ENCODE assay signal across 21 mouse cellular contexts in genomic region chr2:105514881-105515280, GRCm38 (mm10).
DNase-seq lines count a peak whose midpoint lies in the region; ATAC-seq lines count a peak whose summit lies in the region.
"Had no signal": no experiment of that assay in that cellular context is flagged by ENCODE, and none has a peak within 500 bp of the region (broad histone marks: within the 10 kb centered on the region; RNA-seq: fewer than 3 reads in every experiment).

No protein-coding gene starts in this region.

- H3K9ac ChIP-seq in embryonic facial prominence, embryonic 14.5 days (ENCODE audit: low read depth, low read length) = no peak overlapping the region
- no peak overlapping the region for H3K9ac ChIP-seq in hindbrain, embryonic 14.5 days
- H3K9ac ChIP-seq: embryonic facial prominence, embryonic 15.5 days; forebrain, postnatal 0 days; intestine, embryonic 15.5 days; liver, embryonic 15.5 days had no signal

- no peaks in the 10 kb centered on the region for H3K36me3 ChIP-seq in embryonic facial prominence, embryonic 14.5 days (ENCODE audit: control insufficient read depth, insufficient read depth, low read length)
- no peaks in the 10 kb centered on the region for H3K36me3 ChIP-seq in embryonic facial prominence, embryonic 10.5 days (replicated peaks)
- H3K36me3 ChIP-seq in hindbrain, embryonic 14.5 days (replicated peaks; ENCODE audit: control insufficient read depth, insufficient read depth) = no peaks in the 10 kb centered on the region
- H3K36me3 ChIP-seq: embryonic facial prominence, embryonic 15.5 days; intestine, embryonic 15.5 days; liver, embryonic 15.5 days had no signal

- H3K4me2 ChIP-seq in embryonic facial prominence, embryonic 14.5 days (ENCODE audit: low read depth, low read length) = no peak overlapping the region
- H3K4me2 ChIP-seq in hindbrain, embryonic 14.5 days (replicated peaks) = no peak overlapping the region
- H3K4me2 ChIP-seq: embryonic facial prominence, embryonic 15.5 days; intestine, embryonic 15.5 days; liver, embryonic 15.5 days; midbrain, embryonic 11.5 days had no signal

- peak; percentile 22 for DNase-seq in embryonic facial prominence, embryonic 14.5 days (ENCODE audit: low spot score)
- DNase-seq in embryonic facial prominence, embryonic 10.5 days (ENCODE audit: low spot score) = no peak
- peak; percentile 18 for DNase-seq in kidney, postnatal 10 days
- DNase-seq in kidney, adult 9 months = no peak
- peak; percentile 38 to 50 for DNase-seq in cerebellum, adult 18-20 months
- peak; percentile 38 for DNase-seq in hindbrain, embryonic 14.5 days (ENCODE audit: low spot score)
- no peak for DNase-seq in yolk sac, embryonic 10.5 days (ENCODE audit: low spot score)
- DNase-seq in spleen, adult 18-20 months = no peak
- DNase-seq: adrenal gland, postnatal 36 days; gastrocnemius, adult 2 months; heart, adult 2 months; kidney, postnatal 14 days; layer of hippocampus, adult 9-11 months; lung, postnatal 10 days; right cerebral cortex, postnatal 14 days had no signal

- ATAC-seq in embryonic facial prominence, embryonic 14.5 days (ENCODE audit: low read depth) = no peak
- 0 out of 2 replicates have a peak, but pooled peaks have one; percentile 41 for ATAC-seq in hindbrain, embryonic 14.5 days (ENCODE audit: low FRiP score)
- ATAC-seq: activated CD4-positive, CD25-positive, alpha-beta regulatory T cell, adult 4 months; forebrain, postnatal 0 days; intestine, embryonic 15.5 days had no signal

- WGBS in embryonic facial prominence, embryonic 14.5 days = 84% methylated on average over 3 of the region's 3 CpGs
- 88% methylated on average over 3 of the region's 3 CpGs for WGBS in embryonic facial prominence, embryonic 10.5 days
- WGBS in hindbrain, embryonic 14.5 days = 36% methylated on average over 3 of the region's 3 CpGs

- H3K4me3 ChIP-seq in embryonic facial prominence, embryonic 14.5 days (ENCODE audit: low read depth, low read length) = no peak overlapping the region
- no peak overlapping the region for H3K4me3 ChIP-seq in embryonic facial prominence, embryonic 10.5 days
- no peak overlapping the region for H3K4me3 ChIP-seq in hindbrain, embryonic 14.5 days (replicated peaks; ENCODE audit: low read length)
- H3K4me3 ChIP-seq: embryonic facial prominence, embryonic 15.5 days; gastrocnemius, adult 2 months; heart, adult 2 months; intestine, embryonic 15.5 days; liver, embryonic 15.5 days had no signal

- no peak overlapping the region for H3K27ac ChIP-seq in embryonic facial prominence, embryonic 14.5 days (replicated peaks; ENCODE audit: low read depth, low read length)
- H3K27ac ChIP-seq in embryonic facial prominence, embryonic 10.5 days (replicated peaks) = no peak overlapping the region
- H3K27ac ChIP-seq in hindbrain, embryonic 14.5 days = no peak overlapping the region
- H3K27ac ChIP-seq: embryonic facial prominence, embryonic 15.5 days; gastrocnemius, adult 2 months; heart, adult 2 months; intestine, embryonic 15.5 days; liver, embryonic 15.5 days had no signal

- no peaks in the 10 kb centered on the region for H3K4me1 ChIP-seq in embryonic facial prominence, embryonic 14.5 days (ENCODE audit: control insufficient read depth, insufficient read depth, low read length)
- H3K4me1 ChIP-seq in embryonic facial prominence, embryonic 10.5 days = peaks cover 18% of the 10 kb centered on the region
- peaks cover 11% of the 10 kb centered on the region for H3K4me1 ChIP-seq in hindbrain, embryonic 14.5 days (replicated peaks; ENCODE audit: control insufficient read depth, insufficient read depth, low read length)
- H3K4me1 ChIP-seq: embryonic facial prominence, embryonic 15.5 days; intestine, embryonic 15.5 days; liver, embryonic 15.5 days had no signal

- H3K27me3 ChIP-seq in embryonic facial prominence, embryonic 14.5 days (replicated peaks; ENCODE audit: control insufficient read depth, insufficient read depth, low read length) = no peaks in the 10 kb centered on the region
- H3K27me3 ChIP-seq in embryonic facial prominence, embryonic 10.5 days (replicated peaks; ENCODE audit: low read depth, poor library complexity, severe bottlenecking) = no peaks in the 10 kb centered on the region
- no peaks in the 10 kb centered on the region for H3K27me3 ChIP-seq in hindbrain, embryonic 14.5 days (ENCODE audit: control insufficient read depth, insufficient read depth, low read length)
- H3K27me3 ChIP-seq: embryonic facial prominence, embryonic 15.5 days; intestine, embryonic 15.5 days; liver, embryonic 15.5 days had no signal

- no peaks in the 10 kb centered on the region for H3K9me3 ChIP-seq in embryonic facial prominence, embryonic 14.5 days (ENCODE audit: control insufficient read depth, low read length)
- H3K9me3 ChIP-seq in embryonic facial prominence, embryonic 10.5 days = no peaks in the 10 kb centered on the region
- no peaks in the 10 kb centered on the region for H3K9me3 ChIP-seq in hindbrain, embryonic 14.5 days (ENCODE audit: control insufficient read depth, low read length)
- H3K9me3 ChIP-seq: embryonic facial prominence, embryonic 15.5 days; intestine, embryonic 15.5 days; liver, embryonic 15.5 days had no signal

Comparison
In these comparisons a context has a peak if more than half of its experiments do, and no peak if none do; other contexts are left out.
1. DNase-seq: peak in embryonic facial prominence, embryonic 14.5 days (single experiment), kidney, postnatal 10 days (single experiment), cerebellum, adult 18-20 months (2 of 2) and hindbrain, embryonic 14.5 days (single experiment); none in embryonic facial prominence, embryonic 10.5 days (single experiment), kidney, adult 9 months (single experiment), yolk sac, embryonic 10.5 days (single experiment) and spleen, adult 18-20 months (0 of 2).